Mouse (Mus musculus) left cerebral cortex, postnatal 25 days (tissue): Measurements from ENCODE around the gene Pwp2. TPM values are rescaled to one million over a fixed set of nuclear protein-coding genes. Genes with fewer than 3 reads are reported as not detected.
"Not testable (repeated sequence)": the region's sequence is repeated elsewhere in the genome, so short reads cannot be mapped to it uniquely, and the experiment has no call there.

Source experiments
- DNase-seq, 2 experiments: peaks; one replicate each; pipeline ENCODE4 v3.0.0; 2022; ENCODE audit warnings: low spot score in 2 of 2, mixed read lengths in 1 of 2
- intact Hi-C: fragments of 180-260 bp; cut with DNase I; formaldehyde crosslinking; loops from one replicate; pipeline ENCODE4 v1.15.1; 2025
- total RNA-seq, 2 experiments: library from RNA; stranded (reverse); gene quantifications; 2 replicates each; pipeline ENCODE4 v1.2.3; 2021

Pwp2 gene
- total RNA-seq, 2 experiments from 2014 or later, result 16.7 to 18.2 TPM

DNA sequence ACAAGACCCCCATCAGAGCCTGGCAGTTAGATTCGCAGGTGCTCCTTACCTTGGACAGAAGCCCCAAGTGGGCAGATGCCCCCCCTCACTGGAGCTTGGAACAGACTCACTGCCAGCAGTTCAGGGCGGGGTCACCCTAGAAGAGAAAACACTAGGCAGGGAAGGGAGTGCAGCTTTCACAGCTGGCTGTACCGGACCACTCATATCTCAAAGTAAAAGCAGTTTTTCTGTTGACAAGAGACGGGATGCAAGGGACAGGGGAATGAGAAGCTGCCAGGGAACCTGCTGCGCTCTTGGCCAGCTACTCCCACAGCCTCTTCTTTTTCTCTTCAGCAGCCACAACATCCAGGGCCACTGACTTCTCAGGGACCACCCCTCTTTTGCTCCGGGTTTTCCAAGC, 60.8 kb downstream of the Pwp2 start:
- DNase-seq, intact Hi-C loops: not testable (repeated sequence)

Other genes with a start within 250 kb of the Pwp2 start
- 10 to 100 TPM; 32.3 to 44.9 TPM for gene Trpm2, start 214.6 kb downstream of the Pwp2 start, total RNA-seq
- 10 to 100 TPM; 30.3 to 34.7 TPM for gene 1810043G02Rik, start 206.6 kb downstream of the Pwp2 start, total RNA-seq
- 100 to 1,000 TPM; 145 to 149 TPM for gene Pfkl, start 175.1 kb downstream of the Pwp2 start, total RNA-seq
- gene Dnmt3l, start 143.2 kb downstream of the Pwp2 start, total RNA-seq, result not detected
- gene Aire, start 141.5 kb downstream of the Pwp2 start, total RNA-seq, result not detected
- gene Icosl, start 115.8 kb downstream of the Pwp2 start, total RNA-seq, result 1 to 10 TPM; 1.6 to 1.9 TPM
- 100 to 1,000 TPM; 106 to 109 TPM for gene D10Jhu81e, start 15.4 kb downstream of the Pwp2 start, total RNA-seq
- gene Trappc10, start 59.5 kb upstream of the Pwp2 start, total RNA-seq, result 10 to 100 TPM; 81.1 to 87.2 TPM
- 100 to 1,000 TPM; 258 to 277 TPM for gene Agpat3, start 167.3 kb upstream of the Pwp2 start, total RNA-seq
- 100 to 1,000 TPM; 349 to 350 TPM for gene Rrp1, start 227.9 kb upstream of the Pwp2 start, total RNA-seq
- 10 to 100 TPM; 39.5 to 42.4 TPM for gene Cstb, start 240.5 kb upstream of the Pwp2 start, total RNA-seq